Mouse (Mus musculus): ENCODE measurements at regions not wholly inside any gene's neighbourhood (a gene's known extent, or its start where the extent isn't known, plus 50 kb on each side); places are given as distances from the start of the nearest gene placed in this dataset.

DNA sequence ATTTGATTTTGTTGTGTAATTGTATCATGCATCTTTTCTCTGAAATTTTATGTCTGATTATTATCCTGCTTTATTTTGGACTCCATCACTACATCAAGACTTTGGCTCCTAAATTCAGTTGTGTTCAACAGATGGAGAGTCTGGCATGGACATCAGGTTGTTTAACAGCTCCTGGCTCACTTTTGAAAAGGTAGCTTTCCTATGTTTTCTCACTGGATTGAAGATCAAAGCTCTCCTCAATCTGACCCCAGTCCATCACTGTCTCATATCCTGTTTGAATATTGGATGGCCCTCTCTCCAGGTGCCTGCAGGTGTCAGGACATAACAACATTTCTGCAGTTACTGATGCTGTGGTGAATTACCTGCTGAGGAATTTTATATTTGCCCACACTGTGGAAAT, 265.8 kb upstream of the Cntnap2 start:
- no peak for DNase-seq

DNA sequence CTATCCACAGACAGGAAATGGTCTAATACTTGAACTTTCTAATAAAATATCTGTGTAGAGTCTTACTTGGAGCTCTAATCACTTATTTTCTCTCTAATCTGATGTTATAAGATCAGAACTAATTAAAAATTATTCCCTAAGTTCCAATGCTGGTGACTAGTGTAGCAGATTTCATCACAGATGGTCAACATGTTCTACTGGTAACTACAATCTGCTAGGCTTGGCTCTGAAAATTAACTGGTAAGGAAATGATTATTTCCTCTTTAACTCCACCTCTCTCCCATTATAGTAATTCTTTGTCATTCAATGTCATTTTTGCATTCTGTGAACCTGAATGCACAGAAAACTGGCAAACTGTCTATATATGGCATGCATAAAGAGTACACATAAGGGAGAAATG, 243.8 kb upstream of the Cntnap2 start:
- DNase-seq = no peak

DNA sequence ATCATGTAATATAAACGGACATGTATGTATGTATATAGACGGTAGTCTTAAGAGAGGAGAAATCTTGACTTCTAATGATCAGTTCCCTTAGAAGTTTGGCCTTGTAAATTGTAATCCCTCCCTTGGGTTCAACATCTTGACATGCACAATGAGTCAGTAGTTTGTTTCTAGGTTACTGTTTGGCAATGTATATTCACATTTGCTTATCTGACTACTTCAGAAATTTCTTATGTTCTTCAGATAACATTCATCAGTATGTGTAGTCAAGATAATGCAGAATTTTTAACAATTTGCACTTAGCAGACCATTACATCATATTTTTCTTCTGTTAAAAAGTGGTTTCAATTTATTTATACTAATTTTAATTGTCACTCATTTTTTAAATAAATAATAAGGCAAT, 215.0 kb upstream of the Cntnap2 start:
- no peak for DNase-seq

DNA sequence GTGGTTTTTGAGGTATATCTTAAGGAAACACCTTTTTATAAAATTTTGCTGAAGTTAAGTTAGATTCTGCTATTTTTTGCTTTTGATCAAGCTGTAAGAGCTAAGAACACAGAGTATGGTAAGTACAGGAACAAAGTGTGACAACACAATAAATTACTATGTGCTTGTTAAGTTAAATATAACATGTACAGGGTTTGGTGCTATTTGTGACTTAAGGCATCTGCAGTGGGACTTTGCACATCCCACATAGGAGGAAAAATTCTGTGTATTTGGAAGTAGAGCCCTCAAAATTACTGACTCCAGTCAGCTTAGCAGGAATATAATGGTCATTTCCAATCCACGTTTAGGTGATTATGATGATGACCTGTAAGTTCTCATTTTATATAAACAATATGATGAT, 209.7 kb upstream of the Cntnap2 start:
- no peak for DNase-seq

DNA sequence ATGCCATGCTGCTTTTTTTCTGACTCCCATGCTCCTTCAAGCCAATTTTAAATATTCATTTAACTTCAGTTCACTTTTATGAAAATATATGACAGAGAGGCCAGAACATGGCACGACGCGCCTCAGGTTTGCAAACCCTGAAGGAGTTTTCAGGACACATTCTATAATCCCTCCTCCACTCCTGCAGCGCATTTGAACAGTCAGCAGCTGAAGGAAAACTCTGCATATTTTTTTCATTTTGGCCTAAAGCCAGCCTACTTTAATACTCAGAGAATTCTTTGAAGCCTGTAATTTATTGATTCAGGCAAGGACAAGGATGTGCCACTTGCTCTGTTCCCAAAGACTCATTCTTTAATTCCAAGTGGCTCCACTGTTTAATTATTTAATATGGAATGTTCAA, 208.3 kb upstream of the Cntnap2 start:
- DNase-seq = peak; percentile 11

DNA sequence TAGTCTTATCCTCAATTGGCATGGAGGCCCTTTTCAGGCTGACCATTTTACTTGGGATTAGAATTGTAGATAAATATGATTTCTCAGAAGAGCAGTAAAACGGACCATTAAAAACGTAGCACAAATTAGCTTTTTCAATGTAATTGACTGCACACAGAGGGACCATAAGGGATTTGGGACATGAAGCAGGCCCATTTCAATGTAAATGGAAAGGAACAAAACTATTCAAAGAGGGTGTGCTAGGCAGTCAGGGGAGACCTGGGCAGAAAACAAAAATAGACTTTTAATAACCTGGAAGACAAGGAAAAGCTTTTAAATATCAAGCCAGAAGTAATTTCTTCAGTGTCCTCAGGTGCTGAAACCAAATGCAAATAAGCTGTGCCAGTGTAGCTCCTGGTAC, 158.9 kb upstream of the Cntnap2 start:
- no peak for DNase-seq
